Mouse (Mus musculus) embryonic facial prominence, embryonic 12.5 days (tissue): ENCODE data around the gene Pxdc1. TPM values are rescaled to one million over a fixed set of nuclear protein-coding genes. Genes with fewer than 3 reads are reported as not detected.

Experiments used
- ATAC-seq: fragments of 200-750 bp; cut with Nextera tagmentation; 2 replicates; pipeline ENCODE4 v1.8.0; 2017; ENCODE audit not compliant: insufficient number of reproducible peaks, insufficient read depth, low FRiP score, low TSS enrichment
- H3K27ac ChIP-seq: fragments of 300-500 bp; sonication (generic); 2 replicates; pipeline ENCODE4 v1.5.1; 2016; ENCODE audit warnings: mild to moderate bottlenecking
- H3K27me3 ChIP-seq: fragments of 300-500 bp; sonication (generic); 2 replicates; pipeline ENCODE4 v1.6.1; 2016; ENCODE audit warnings: mild to moderate bottlenecking, moderate library complexity
- H3K36me3 ChIP-seq: fragments of 300-500 bp; sonication (generic); 2 replicates; pipeline ENCODE4 v1.6.1; 2016; ENCODE audit warnings: mild to moderate bottlenecking
- H3K4me1 ChIP-seq: fragments of 300-500 bp; sonication (generic); 2 replicates; pipeline ENCODE4 v1.6.1; 2016
- H3K4me2 ChIP-seq: fragments of 300-500 bp; sonication (generic); replicated peaks from 2 replicates; pipeline ENCODE4 v1.6.1; 2016; ENCODE audit warnings: mild to moderate bottlenecking, moderate library complexity
- H3K4me3 ChIP-seq: fragments of 300-500 bp; sonication (generic); 2 replicates; pipeline ENCODE4 v1.5.1; 2016; ENCODE audit warnings: mild to moderate bottlenecking
- H3K9ac ChIP-seq: fragments of 300-500 bp; sonication (generic); 2 replicates; pipeline ENCODE4 v1.6.1; 2016; ENCODE audit warnings: mild to moderate bottlenecking, moderate library complexity
- H3K9me3 ChIP-seq: fragments of 300-500 bp; sonication (generic); 2 replicates; pipeline ENCODE4 v1.6.1; 2016; ENCODE audit warnings: mild to moderate bottlenecking, moderate library complexity
- WGBS: fragments of 180-500 bp; shearing (Covaris S2); methylation state at CpG from one replicate; pipeline ENCODE4 v1.1.7; 2016; 5-methylcytosine and 5-hydroxymethylcytosine counted together
- polyA plus RNA-seq: library from polyadenylated mRNA; unstranded; fragments of >200 nt; fragmentation: Nextera tagmentation; extraction: Ambion mirVana; gene quantifications from 2 replicates; pipeline ENCODE4 v1.2.1, GENCODE M21; 2016

Pxdc1 gene
- polyA plus RNA-seq: 14.6 and 15.5 TPM in 2 replicates

GRCm38 (mm10) chr13:34653391-34653790 lies at the start of gene Pxdc1:
Gene Pxdc1 (minus strand): TSS chr13:34653486.
- Histone ChIP-seq H3K4me2 (peak within 1 kb of the TSS; percentile 89), H3K4me3 (peak within 1 kb of the TSS; percentile 58), H3K4me1 (peaks cover 15% of the 10 kb centered on the region; the same call in 1 of the 2 replicates), H3K27ac (0 out of 2 replicates have a peak within 1 kb of the TSS, but pooled peaks have one; percentile 30), H3K36me3 (no peaks in the 10 kb centered on the region), H3K9me3 (no peaks in the 10 kb centered on the region), H3K9ac (peak within 1 kb of the TSS; percentile 56), H3K27me3 (peaks cover 30% of the 10 kb centered on the region)
- WGBS: 1% methylated on average over 9 of the region's 9 CpGs
- ATAC-seq: no peak

DNA sequence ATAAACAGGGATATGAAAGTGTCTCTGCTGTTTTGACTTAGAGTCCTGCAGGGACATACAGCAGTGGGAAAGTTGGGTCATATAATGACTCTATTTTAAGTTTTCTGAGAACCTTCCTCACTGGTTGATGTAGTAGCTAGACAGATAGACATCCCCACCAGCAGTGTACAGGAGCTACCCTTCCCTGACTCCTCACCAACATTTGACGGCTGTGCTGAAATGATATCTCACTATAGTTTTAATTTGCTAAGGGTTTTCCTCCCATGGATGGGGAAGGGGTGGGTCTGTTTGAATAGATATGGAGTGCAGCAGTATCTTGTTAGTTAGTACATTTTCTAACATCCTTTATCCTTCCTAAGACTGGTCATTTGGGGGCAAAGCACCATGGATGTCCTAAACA lies 47.3 kb upstream of the Pxdc1 start:
- Histone ChIP-seq H3K36me3 (no peaks in the 10 kb centered on the region), H3K9ac (no peak overlapping the region), H3K4me3 (no peak overlapping the region), H3K27ac (no peak overlapping the region), H3K4me1 (no peaks in the 10 kb centered on the region), H3K9me3 (no peaks in the 10 kb centered on the region), H3K4me2 (no peak overlapping the region), H3K27me3 (no peaks in the 10 kb centered on the region)
- 81% methylated on average over 1 of the region's 1 CpGs for WGBS
- ATAC-seq: no peak

DNA sequence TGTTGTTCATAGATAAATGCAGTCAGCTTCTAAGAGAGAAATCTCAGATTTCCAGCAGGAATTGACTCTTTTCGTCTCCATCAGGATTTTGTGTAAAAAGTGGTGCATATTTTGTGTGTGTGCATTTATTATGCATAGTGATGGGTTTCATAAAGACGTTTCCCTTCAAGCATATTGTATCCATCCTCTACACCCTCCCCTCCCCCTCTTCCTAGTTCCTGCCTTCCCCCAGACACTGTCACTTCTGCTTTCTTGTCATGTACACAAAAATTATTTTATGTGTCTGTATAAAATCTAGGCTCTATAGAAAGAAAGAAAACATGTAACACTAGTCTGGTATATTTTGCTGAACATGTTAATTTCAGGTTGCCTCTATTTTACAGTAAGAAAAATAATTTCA lies 46.8 kb upstream of the Pxdc1 start:
- Histone ChIP-seq H3K4me1 (no peaks in the 10 kb centered on the region), H3K9ac (no peak overlapping the region), H3K27me3 (no peaks in the 10 kb centered on the region), H3K27ac (no peak overlapping the region), H3K4me3 (no peak overlapping the region), H3K9me3 (no peaks in the 10 kb centered on the region), H3K36me3 (no peaks in the 10 kb centered on the region), H3K4me2 (no peak overlapping the region)
- ATAC-seq: no peak
- WGBS: 53% methylated on average over 2 of the region's 2 CpGs

DNA sequence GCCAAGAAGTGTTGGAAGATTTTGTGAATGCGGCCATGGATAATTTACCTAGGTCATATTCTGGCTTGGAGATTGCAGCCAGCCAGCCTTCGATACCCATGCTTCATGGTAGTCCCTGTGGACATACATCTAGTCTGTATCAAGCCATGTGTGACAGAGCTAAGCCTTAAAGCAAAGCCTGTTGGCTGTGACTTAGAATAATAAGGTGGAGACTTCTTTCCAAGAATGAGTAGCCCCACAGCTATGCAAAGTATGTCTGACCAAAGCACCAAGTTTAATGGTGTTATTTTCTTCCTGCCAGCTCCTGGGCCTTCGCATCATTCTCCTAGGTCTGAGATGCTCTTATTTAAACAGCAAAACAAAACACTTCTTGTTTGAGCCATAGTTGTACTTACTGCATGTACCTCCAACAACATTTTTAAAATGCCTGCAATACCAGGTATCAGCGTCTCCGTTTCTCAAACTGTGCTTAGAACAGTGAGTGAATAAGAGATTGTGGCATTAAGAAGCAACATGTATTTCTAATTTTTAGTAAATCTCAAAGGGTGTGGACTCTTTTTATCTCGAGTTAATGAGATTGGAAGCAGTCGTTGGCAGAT lies 43.5 kb upstream of the Pxdc1 start:
- Histone ChIP-seq H3K27ac (no peak overlapping the region), H3K36me3 (no peaks in the 10 kb centered on the region), H3K4me3 (no peak overlapping the region), H3K27me3 (no peaks in the 10 kb centered on the region), H3K9me3 (no peaks in the 10 kb centered on the region), H3K9ac (no peak overlapping the region), H3K4me2 (no peak overlapping the region), H3K4me1 (no peaks in the 10 kb centered on the region)
- no peak for ATAC-seq
- 82% methylated on average over 7 of the region's 7 CpGs for WGBS

DNA sequence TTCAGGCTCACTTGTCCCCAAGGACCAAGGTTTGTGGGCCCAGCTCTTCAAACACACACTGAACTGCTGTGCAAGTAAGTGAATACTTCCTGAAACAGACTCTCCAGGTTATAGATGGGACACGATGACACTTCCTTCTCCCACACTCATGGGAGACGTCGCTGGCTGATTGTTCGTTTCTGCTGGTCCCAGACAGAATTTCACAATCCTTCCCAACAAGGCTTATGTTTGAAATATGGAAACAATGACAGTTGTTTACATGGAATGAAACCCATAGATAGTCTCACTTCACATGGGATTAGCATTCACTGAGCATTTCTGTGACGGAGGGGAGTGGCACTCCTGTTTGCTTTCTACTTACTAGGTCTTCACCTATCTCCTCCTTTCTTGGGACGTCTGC lies 39.8 kb upstream of the Pxdc1 start:
- Histone ChIP-seq H3K27ac (no peak overlapping the region), H3K9me3 (no peaks in the 10 kb centered on the region), H3K4me3 (no peak overlapping the region), H3K4me2 (no peak overlapping the region), H3K4me1 (no peaks in the 10 kb centered on the region), H3K36me3 (no peaks in the 10 kb centered on the region), H3K9ac (no peak overlapping the region), H3K27me3 (no peaks in the 10 kb centered on the region)
- WGBS: 78% methylated on average over 6 of the region's 6 CpGs
- ATAC-seq: no peak

DNA sequence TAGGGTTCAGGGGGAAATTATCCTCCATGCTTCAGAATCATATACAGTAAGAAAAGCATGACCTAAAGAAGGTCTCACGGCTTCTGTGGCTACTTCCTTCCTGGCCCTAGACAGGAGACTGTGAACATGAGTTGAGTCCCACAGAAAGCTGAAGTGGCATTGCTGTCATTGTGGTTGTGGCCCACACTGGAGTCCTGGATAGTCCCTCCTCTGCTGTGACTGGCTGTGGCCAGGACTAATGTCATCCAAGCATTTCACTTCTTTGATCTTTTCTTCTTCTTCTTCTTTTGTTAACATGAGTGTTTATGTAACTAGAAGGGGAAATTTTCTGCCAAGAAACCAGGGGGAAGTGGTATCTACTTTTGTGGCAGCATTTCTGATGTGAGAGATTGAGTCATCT lies 37.8 kb upstream of the Pxdc1 start:
- no peak for ATAC-seq
- 87% methylated on average over 1 of the region's 1 CpGs for WGBS
- no peaks in the 10 kb centered on the region for H3K36me3 ChIP-seq

DNA sequence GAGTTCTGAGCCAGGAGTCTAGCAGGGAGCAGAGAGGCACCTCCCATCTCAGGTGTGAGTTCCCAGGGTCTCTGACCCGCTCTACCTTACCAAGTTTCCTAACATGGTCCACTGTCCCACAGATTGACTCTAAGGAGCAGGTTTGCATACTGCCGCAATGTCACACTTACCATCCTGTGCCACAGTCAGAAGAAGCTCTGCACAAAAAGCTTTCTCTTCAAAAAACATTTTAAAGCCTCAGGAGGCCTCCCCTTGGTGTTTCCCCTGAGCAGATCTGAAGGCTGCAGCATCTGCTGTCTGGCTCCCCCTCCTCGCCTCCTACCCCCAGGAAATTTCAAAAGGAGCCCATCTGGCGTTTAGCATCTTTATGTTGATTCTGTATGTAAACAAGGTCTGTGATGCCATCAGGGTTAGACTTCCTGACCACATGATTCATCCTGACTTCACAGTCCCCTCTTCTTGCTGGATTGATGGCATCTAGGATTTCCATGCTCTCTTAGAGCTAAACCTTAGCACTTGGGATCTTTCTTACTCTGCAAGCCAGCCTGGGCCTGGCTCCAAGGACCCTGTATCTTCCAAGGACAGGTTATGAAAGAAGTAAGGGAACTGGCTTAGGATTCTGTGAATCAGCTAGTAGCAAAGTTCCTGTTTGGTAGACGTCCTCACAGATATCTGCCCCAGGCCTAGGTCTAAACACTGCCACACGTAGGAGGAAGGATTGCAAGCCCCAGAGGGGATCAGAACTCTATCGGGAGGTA lies 31.9 kb upstream of the Pxdc1 start:
- Histone ChIP-seq H3K27ac (no peak overlapping the region), H3K4me1 (no peaks in the 10 kb centered on the region), H3K9ac (no peak overlapping the region), H3K9me3 (no peaks in the 10 kb centered on the region), H3K4me3 (no peak overlapping the region), H3K36me3 (no peaks in the 10 kb centered on the region), H3K4me2 (no peak overlapping the region), H3K27me3 (no peaks in the 10 kb centered on the region)
- WGBS: 67% methylated on average over 7 of the region's 7 CpGs
- ATAC-seq: no peak

More for the DNA sequence above, 37.8 kb upstream of the Pxdc1 start:
- H3K4me1 ChIP-seq: no peaks in the 10 kb centered on the region
- no peak overlapping the region for H3K4me2 ChIP-seq
- H3K9ac ChIP-seq: no peak overlapping the region
- no peak overlapping the region for H3K27ac ChIP-seq
- H3K27me3 ChIP-seq: no peaks in the 10 kb centered on the region
- no peaks in the 10 kb centered on the region for H3K9me3 ChIP-seq
- H3K4me3 ChIP-seq: no peak overlapping the region

DNA sequence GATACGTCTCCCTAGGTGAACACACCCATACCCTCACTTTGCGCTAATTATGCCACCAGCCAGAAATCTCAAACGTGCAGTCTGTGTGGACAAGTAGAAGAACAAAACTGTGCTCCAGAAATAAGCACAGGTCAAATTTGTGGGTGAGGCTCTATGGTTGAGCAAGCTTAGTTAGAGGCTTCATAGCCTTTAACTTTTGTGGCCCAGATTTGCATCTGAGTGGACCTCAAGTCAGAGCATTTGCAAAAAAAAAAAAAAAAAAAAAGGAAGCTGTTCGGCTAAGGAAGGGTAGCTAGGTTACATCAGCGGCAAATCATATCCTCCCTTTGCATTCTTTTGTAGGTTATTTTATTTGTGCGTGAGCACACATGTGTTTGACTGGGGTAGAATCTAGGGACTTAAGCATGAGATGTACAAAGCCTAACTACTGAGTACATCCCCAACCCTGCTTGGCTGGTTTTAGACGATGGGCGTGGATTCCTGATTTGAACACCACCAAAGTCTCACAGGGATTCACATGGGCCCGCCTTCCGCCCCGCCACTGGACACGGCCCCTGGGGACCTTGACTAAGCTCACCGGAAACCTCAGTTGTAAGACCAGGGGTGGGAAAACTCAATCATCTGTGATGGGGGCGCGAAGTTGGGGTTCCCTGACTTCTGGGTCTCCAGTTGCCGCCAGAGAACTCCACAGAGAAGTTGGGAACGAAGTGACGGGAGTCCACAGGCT lies 30.6 kb upstream of the Pxdc1 start:
- 90% methylated on average over 18 of the region's 18 CpGs for WGBS
- Histone ChIP-seq H3K36me3 (no peaks in the 10 kb centered on the region), H3K27ac (no peak overlapping the region), H3K4me2 (no peak overlapping the region), H3K4me3 (no peak overlapping the region), H3K27me3 (no peaks in the 10 kb centered on the region), H3K9me3 (no peaks in the 10 kb centered on the region), H3K4me1 (no peaks in the 10 kb centered on the region), H3K9ac (no peak overlapping the region)
- ATAC-seq: no peak

GRCm38 (mm10) chr13:34683270-34683669 lies 30.0 kb upstream of the Pxdc1 start:
- Histone ChIP-seq H3K4me2 (no peak overlapping the region), H3K27me3 (no peaks in the 10 kb centered on the region), H3K9ac (no peak overlapping the region), H3K9me3 (no peaks in the 10 kb centered on the region), H3K36me3 (no peaks in the 10 kb centered on the region), H3K4me1 (no peaks in the 10 kb centered on the region), H3K4me3 (no peak overlapping the region), H3K27ac (no peak overlapping the region)
- no peak for ATAC-seq
- WGBS: 84% methylated on average over 9 of the region's 9 CpGs

DNA sequence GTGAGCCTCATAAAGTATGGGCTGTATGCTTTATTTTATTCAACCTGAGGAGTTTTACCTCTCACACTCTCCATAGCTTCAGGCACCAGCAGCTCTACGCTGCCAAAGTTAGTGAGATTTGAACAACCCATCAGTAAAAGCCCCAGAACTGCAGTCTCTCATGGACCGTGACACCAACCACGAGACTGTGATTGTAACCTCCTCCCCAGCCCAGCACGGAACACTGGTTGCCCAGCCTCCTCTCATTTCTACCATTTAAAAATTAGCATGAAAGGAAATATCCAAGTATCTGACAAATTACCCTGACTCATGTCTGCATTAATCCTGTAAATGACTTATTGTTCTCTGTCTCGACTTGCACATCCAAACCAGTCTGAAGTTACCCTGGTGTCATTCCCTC lies 23.2 kb upstream of the Pxdc1 start:
- H3K9ac ChIP-seq: no peak overlapping the region
- no peaks in the 10 kb centered on the region for H3K27me3 ChIP-seq
- no peaks in the 10 kb centered on the region for H3K9me3 ChIP-seq
- H3K4me3 ChIP-seq: no peak overlapping the region
- no peak overlapping the region; the same call in 1 of the 2 replicates for H3K27ac ChIP-seq
- no peaks in the 10 kb centered on the region for H3K36me3 ChIP-seq
- peaks cover 11% of the 10 kb centered on the region; the same call in 1 of the 2 replicates for H3K4me1 ChIP-seq
- ATAC-seq: no peak
- WGBS: 60% methylated on average over 5 of the region's 5 CpGs
- H3K4me2 ChIP-seq: no peak overlapping the region

- Histone ChIP-seq H3K4me1 (peaks cover 11% of the 10 kb centered on the region; the same call in 1 of the 2 replicates), H3K9ac (no peak overlapping the region), H3K4me3 (no peak overlapping the region), H3K36me3 (no peaks in the 10 kb centered on the region), H3K27ac (peak overlapping the region; percentile 54; the same call in 1 of the 2 replicates), H3K4me2 (no peak overlapping the region), H3K27me3 (no peaks in the 10 kb centered on the region), H3K9me3 (no peaks in the 10 kb centered on the region)
- no peak for ATAC-seq
- WGBS: 43% methylated on average over 7 of the region's 7 CpGs
Observed at GRCm38 (mm10) chr13:34675847-34676383, 22.6 kb upstream of the Pxdc1 start.
